Mouse (Mus musculus) liver, embryonic 15.5 days (tissue): ENCODE results near the gene Eaf2. TPM values are rescaled to one million over a fixed set of nuclear protein-coding genes. Genes with fewer than 3 reads are reported as not detected.

ENCODE experiments used
- ATAC-seq: fragments of 200-750 bp; cut with Nextera tagmentation; 2 replicates; pipeline ENCODE4 v1.8.0; 2017; ENCODE audit warnings: moderate number of reproducible peaks, mild to moderate bottlenecking, moderate library complexity; ENCODE audit not compliant: insufficient read depth
- H3K27ac ChIP-seq: fragments of 300-500 bp; sonication (generic); replicated peaks from 2 replicates; pipeline ENCODE4 v1.5.1; 2015; ENCODE audit warnings: mild to moderate bottlenecking, inconsistent platforms
- H3K27me3 ChIP-seq: fragments of 300-500 bp; sonication (generic); 2 replicates; pipeline ENCODE4 v1.6.1; 2015; ENCODE audit warnings: mild to moderate bottlenecking, inconsistent platforms
- H3K36me3 ChIP-seq: fragments of 300-500 bp; sonication (generic); replicated peaks from 2 replicates; pipeline ENCODE4 v1.6.1; 2015; ENCODE audit warnings: moderate library complexity, mild to moderate bottlenecking, inconsistent platforms
- H3K4me1 ChIP-seq: fragments of 300-500 bp; sonication (generic); replicated peaks from 2 replicates; pipeline ENCODE4 v1.6.1; 2015; ENCODE audit warnings: inconsistent platforms
- H3K4me2 ChIP-seq: fragments of 300-500 bp; sonication (generic); 2 replicates; pipeline ENCODE4 v1.6.1; 2015; ENCODE audit warnings: moderate library complexity, mild to moderate bottlenecking, inconsistent platforms
- H3K4me3 ChIP-seq: fragments of 300-500 bp; sonication (generic); replicated peaks from 2 replicates; pipeline ENCODE4 v1.5.1; 2015; ENCODE audit warnings: mild to moderate bottlenecking, inconsistent platforms
- H3K9ac ChIP-seq: fragments of 300-500 bp; sonication (generic); 2 replicates; pipeline ENCODE4 v1.6.1; 2015; ENCODE audit warnings: moderate library complexity, mild to moderate bottlenecking, inconsistent platforms
- H3K9me3 ChIP-seq: fragments of 300-500 bp; sonication (generic); replicated peaks from 2 replicates; pipeline ENCODE4 v1.6.1; 2016; ENCODE audit warnings: inconsistent platforms
- WGBS: fragments of 180-500 bp; shearing (Covaris S2); methylation state at CpG from one replicate; pipeline ENCODE4 v1.1.7; 2015; ENCODE audit warnings: mixed read lengths; ENCODE audit not compliant: insufficient replicate concordance; 5-methylcytosine and 5-hydroxymethylcytosine counted together
- polyA plus RNA-seq: library from polyadenylated mRNA; unstranded; fragments of >200 nt; fragmentation: Nextera tagmentation; extraction: Ambion mirVana; gene quantifications from 2 replicates; pipeline ENCODE4 v1.2.1, GENCODE M21; 2015

The Eaf2 gene
- polyA plus RNA-seq, 1 experiment from 2014 or later = 0.21 TPM

- ATAC-seq = peak; percentile 34
Measured at GRCm38 (mm10) chr16:36893317-36893716, 18.5 kb upstream of the Eaf2 start.

GRCm38 (mm10) chr16:36891415-36891814 is 16.6 kb upstream of the Eaf2 start:
- Histone ChIP-seq H3K9me3 (no peaks in the 10 kb centered on the region), H3K4me2 (peak overlapping the region; percentile 65), H3K27me3 (no peaks in the 10 kb centered on the region), H3K4me1 (peaks cover 62% of the 10 kb centered on the region), H3K9ac (peak overlapping the region; percentile 44; the same call in 1 of the 2 replicates), H3K27ac (peak overlapping the region; percentile 90), H3K4me3 (no peak overlapping the region), H3K36me3 (peaks cover 63% of the 10 kb centered on the region)
- 51% methylated on average over 4 of the region's 4 CpGs for WGBS
- peak; percentile 28 for ATAC-seq

More at GRCm38 (mm10) chr16:36893317-36893716, 18.5 kb upstream of the Eaf2 start:
- H3K9me3 ChIP-seq = no peaks in the 10 kb centered on the region
- no peaks in the 10 kb centered on the region for H3K27me3 ChIP-seq
- peaks cover 63% of the 10 kb centered on the region for H3K4me1 ChIP-seq
- H3K36me3 ChIP-seq = peaks cover 62% of the 10 kb centered on the region
- H3K9ac ChIP-seq = peak overlapping the region; percentile 26; the same call in 1 of the 2 replicates
- H3K4me3 ChIP-seq = no peak overlapping the region
- peak overlapping the region; percentile 90 for H3K27ac ChIP-seq
- 62% methylated on average over 10 of the region's 10 CpGs for WGBS
- peak overlapping the region; percentile 45 for H3K4me2 ChIP-seq

GRCm38 (mm10) chr16:36890559-36890958 is 15.8 kb upstream of the Eaf2 start:
- H3K27me3 ChIP-seq = no peaks in the 10 kb centered on the region
- no peaks in the 10 kb centered on the region for H3K9me3 ChIP-seq
- H3K27ac ChIP-seq = peak overlapping the region; percentile 90
- peak overlapping the region; percentile 25; the same call in 1 of the 2 replicates for H3K4me3 ChIP-seq
- peak; percentile 97 for ATAC-seq
- H3K4me2 ChIP-seq = peak overlapping the region; percentile 65
- 28% methylated on average over 3 of the region's 3 CpGs for WGBS
- H3K9ac ChIP-seq = peak overlapping the region; percentile 57
- H3K36me3 ChIP-seq = peaks cover 62% of the 10 kb centered on the region
- peaks cover 61% of the 10 kb centered on the region for H3K4me1 ChIP-seq

- Histone ChIP-seq H3K27ac (no peak overlapping the region), H3K9ac (no peak overlapping the region), H3K36me3 (peaks cover 43% of the 10 kb centered on the region), H3K4me1 (peaks cover 47% of the 10 kb centered on the region), H3K9me3 (no peaks in the 10 kb centered on the region), H3K4me2 (no peak overlapping the region), H3K27me3 (no peaks in the 10 kb centered on the region), H3K4me3 (no peak overlapping the region)
- ATAC-seq = no peak
- WGBS = 86% methylated on average over 5 of the region's 5 CpGs
Measured at GRCm38 (mm10) chr16:36887546-36887945, 12.7 kb upstream of the Eaf2 start.

GRCm38 (mm10) chr16:36885912-36886311 is 11.1 kb upstream of the Eaf2 start:
- Histone ChIP-seq H3K27me3 (no peaks in the 10 kb centered on the region), H3K9ac (no peak overlapping the region), H3K4me2 (no peak overlapping the region), H3K36me3 (peaks cover 37% of the 10 kb centered on the region), H3K9me3 (no peaks in the 10 kb centered on the region), H3K4me1 (peaks cover 31% of the 10 kb centered on the region), H3K27ac (no peak overlapping the region), H3K4me3 (no peak overlapping the region)
- 84% methylated on average over 11 of the region's 11 CpGs for WGBS
- ATAC-seq = no peak

- no peak for ATAC-seq
- Histone ChIP-seq H3K27ac (no peak overlapping the region), H3K9ac (no peak overlapping the region), H3K4me2 (no peak overlapping the region), H3K27me3 (no peaks in the 10 kb centered on the region), H3K4me1 (peaks cover 27% of the 10 kb centered on the region), H3K4me3 (no peak overlapping the region), H3K36me3 (peaks cover 36% of the 10 kb centered on the region), H3K9me3 (no peaks in the 10 kb centered on the region)
- WGBS = 57% methylated on average over 4 of the region's 4 CpGs
Measured at GRCm38 (mm10) chr16:36884881-36885280, 10.1 kb upstream of the Eaf2 start.

- ATAC-seq = no peak
- Histone ChIP-seq H3K4me2 (no peak overlapping the region), H3K9me3 (no peaks in the 10 kb centered on the region), H3K4me3 (no peak overlapping the region), H3K36me3 (peaks cover 19% of the 10 kb centered on the region), H3K4me1 (peaks cover 14% of the 10 kb centered on the region), H3K27ac (no peak overlapping the region), H3K9ac (no peak overlapping the region), H3K27me3 (no peaks in the 10 kb centered on the region)
- WGBS = 62% methylated on average over 5 of the region's 5 CpGs
Measured at GRCm38 (mm10) chr16:36882737-36883343, 8.0 kb upstream of the Eaf2 start.

- no peak for ATAC-seq
- Histone ChIP-seq H3K4me1 (peaks cover 31% of the 10 kb centered on the region), H3K4me2 (no peak overlapping the region), H3K9ac (no peak overlapping the region), H3K36me3 (peaks cover under 1% of the 10 kb centered on the region; the same call in 1 of the 2 replicates), H3K4me3 (no peak overlapping the region), H3K27me3 (no peaks in the 10 kb centered on the region), H3K27ac (no peak overlapping the region), H3K9me3 (no peaks in the 10 kb centered on the region)
- 67% methylated on average over 5 of the region's 5 CpGs for WGBS
Measured at GRCm38 (mm10) chr16:36877316-36877715, 2.5 kb upstream of the Eaf2 start.

- Histone ChIP-seq H3K4me1 (peaks cover 25% of the 10 kb centered on the region), H3K4me3 (peak overlapping the region; percentile 89), H3K36me3 (peaks cover 8% of the 10 kb centered on the region; the same call in 1 of the 2 replicates), H3K27ac (peak overlapping the region; percentile 83), H3K4me2 (peak overlapping the region; percentile 85), H3K9me3 (no peaks in the 10 kb centered on the region), H3K27me3 (no peaks in the 10 kb centered on the region), H3K9ac (peak overlapping the region; percentile 87)
- WGBS = under 1% methylated on average over 48 of the region's 48 CpGs
- peak; percentile 72 for ATAC-seq
Measured at GRCm38 (mm10) chr16:36875276-36875851, 561 bp upstream of the Eaf2 start.

GRCm38 (mm10) chr16:36869442-36869841 is 5.4 kb downstream of the Eaf2 start:
- WGBS = 81% methylated on average over 2 of the region's 2 CpGs
- Histone ChIP-seq H3K36me3 (peaks cover 18% of the 10 kb centered on the region; the same call in 1 of the 2 replicates), H3K4me1 (peaks cover 7% of the 10 kb centered on the region), H3K4me3 (no peak overlapping the region), H3K27me3 (no peaks in the 10 kb centered on the region), H3K9me3 (no peaks in the 10 kb centered on the region), H3K4me2 (no peak overlapping the region), H3K27ac (no peak overlapping the region), H3K9ac (no peak overlapping the region)
- no peak for ATAC-seq

GRCm38 (mm10) chr16:36863585-36863984 is 11.2 kb downstream of the Eaf2 start:
- ATAC-seq = no peak
- 65% methylated on average over 3 of the region's 3 CpGs for WGBS

More at GRCm38 (mm10) chr16:36863585-36863984, 11.2 kb downstream of the Eaf2 start:
- no peak overlapping the region for H3K27ac ChIP-seq
- H3K4me1 ChIP-seq = no peaks in the 10 kb centered on the region
- H3K9ac ChIP-seq = no peak overlapping the region
- H3K9me3 ChIP-seq = no peaks in the 10 kb centered on the region
- H3K36me3 ChIP-seq = 0 out of 2 replicates have a peak, but pooled peaks cover 7% of the 10 kb centered on the region
- H3K4me3 ChIP-seq = no peak overlapping the region
- no peak overlapping the region for H3K4me2 ChIP-seq
- H3K27me3 ChIP-seq = no peaks in the 10 kb centered on the region
